Mouse (Mus musculus) limb, embryonic 14.5 days (tissue): ENCODE measurements around the gene Prkg2. TPM values are rescaled to one million over a fixed set of nuclear protein-coding genes. Genes with fewer than 3 reads are reported as not detected.
A peak's percentile ranks its signal among the peaks of the same experiment; 100 is the strongest.

Experiments used
- ATAC-seq: fragments of 200-750 bp; cut with Nextera tagmentation; 2 replicates; pipeline ENCODE4 v1.8.0; 2017; ENCODE audit warnings: low read depth, moderate number of reproducible peaks, moderate TSS enrichment; ENCODE audit not compliant: low FRiP score
- DNase-seq: peaks from one replicate; pipeline ENCODE4 v3.0.0-alpha.2; 2015; ENCODE audit warnings: low spot score
- H3K27ac ChIP-seq: fragments of 300-500 bp; sonication (generic); replicated peaks from 2 replicates; pipeline ENCODE4 v1.5.1; 2014; ENCODE audit warnings: low read depth, mild to moderate bottlenecking, low read length, moderate library complexity, mixed read lengths
- H3K27me3 ChIP-seq: fragments of 300-500 bp; sonication (generic); 2 replicates; pipeline ENCODE4 v1.6.1; 2014; ENCODE audit warnings: low read length, mixed read lengths; ENCODE audit not compliant: control insufficient read depth, insufficient read depth
- H3K36me3 ChIP-seq: fragments of 300-500 bp; sonication (generic); 2 replicates; pipeline ENCODE4 v1.6.1; 2014; ENCODE audit warnings: mild to moderate bottlenecking, low read length, moderate library complexity, mixed read lengths; ENCODE audit not compliant: control insufficient read depth, insufficient read depth
- H3K4me1 ChIP-seq: fragments of 300-500 bp; sonication (generic); 2 replicates; pipeline ENCODE4 v1.6.1; 2014; ENCODE audit warnings: antibody characterized with exemption, low read length, mixed read lengths; ENCODE audit not compliant: control insufficient read depth, insufficient read depth
- H3K4me2 ChIP-seq: fragments of 300-500 bp; sonication (generic); replicated peaks from 2 replicates; pipeline ENCODE4 v1.6.1; 2014; ENCODE audit warnings: low read depth, mild to moderate bottlenecking, low read length, moderate library complexity; ENCODE audit not compliant: severe bottlenecking
- H3K4me3 ChIP-seq: fragments of 300-500 bp; sonication (generic); replicated peaks from 2 replicates; pipeline ENCODE4 v1.5.1; 2014; ENCODE audit warnings: low read length
- H3K9ac ChIP-seq: fragments of 300-500 bp; sonication (generic); 2 replicates; pipeline ENCODE4 v1.6.1; 2014; ENCODE audit warnings: mild to moderate bottlenecking, low read depth, low read length, moderate library complexity; ENCODE audit not compliant: severe bottlenecking
- H3K9me3 ChIP-seq: fragments of 300-500 bp; sonication (generic); 2 replicates; pipeline ENCODE4 v1.6.1; 2016; ENCODE audit warnings: low read length; ENCODE audit not compliant: control insufficient read depth
- POLR2A ChIP-seq: fragments of 200-500 bp; IDR thresholded peaks from 2 replicates; pipeline ENCODE4 v1.8.0; 2012; ENCODE audit warnings: inconsistent platforms, mild to moderate bottlenecking, moderate library complexity, borderline replicate concordance; ENCODE audit not compliant: insufficient read depth, insufficient read length; ENCODE audit errors: extremely low read depth
- WGBS: fragments of 180-500 bp; shearing (Covaris S2); extraction: QIAGEN DNeasy Blood & Tissue Kit; methylation state at CpG from one replicate; pipeline ENCODE4 v1.1.7; 2014; 5-methylcytosine and 5-hydroxymethylcytosine counted together
- polyA plus RNA-seq, 2 experiments: library from polyadenylated mRNA; depleted of rRNA in 1 of 2; stranded (reverse) in 1 of 2; unstranded in 1 of 2; fragments of >200 nt; fragmentation: Nextera tagmentation in 1 of 2; extraction: Ambion mirVana in 1 of 2; gene quantifications; 2 replicates each; pipeline versions ENCODE4 v1.2.1 to v1.2.3; 2012 to 2014

Gene Prkg2
- polyA plus RNA-seq, 2 experiments, result 2.9 to 3.4 TPM

GRCm38 (mm10) chr5:98939116-98939515, 98.0 kb downstream of the Prkg2 start:
- TF ChIP-seq POLR2A, result no peak
- no peak overlapping the region for H3K27ac ChIP-seq
- no peaks in the 10 kb centered on the region for H3K36me3 ChIP-seq
- no peaks in the 10 kb centered on the region for H3K4me1 ChIP-seq
- no peak overlapping the region for H3K4me3 ChIP-seq
- WGBS, result 78% methylated on average over 9 of the region's 9 CpGs
- ATAC-seq, result no peak
- H3K9ac ChIP-seq, result no peak overlapping the region
- H3K27me3 ChIP-seq, result no peaks in the 10 kb centered on the region
- DNase-seq, result no peak
- no peak overlapping the region for H3K4me2 ChIP-seq
- H3K9me3 ChIP-seq, result no peaks in the 10 kb centered on the region

GRCm38 (mm10) chr5:98937879-98938278, 99.3 kb downstream of the Prkg2 start:
- Histone ChIP-seq H3K4me3 (no peak overlapping the region), H3K27ac (no peak overlapping the region), H3K9ac (no peak overlapping the region), H3K27me3 (no peaks in the 10 kb centered on the region), H3K4me1 (no peaks in the 10 kb centered on the region), H3K9me3 (no peaks in the 10 kb centered on the region), H3K36me3 (no peaks in the 10 kb centered on the region), H3K4me2 (no peak overlapping the region)
- WGBS, result 28% methylated on average over 4 of the region's 4 CpGs
- no peak for ATAC-seq
- TF ChIP-seq POLR2A, result no peak
- no peak for DNase-seq

- H3K4me3 ChIP-seq, result no peak overlapping the region
- DNase-seq, result no peak
- no peak overlapping the region for H3K4me2 ChIP-seq
- no peaks in the 10 kb centered on the region for H3K9me3 ChIP-seq
- no peaks in the 10 kb centered on the region for H3K27me3 ChIP-seq
- 16% methylated on average over 2 of the region's 2 CpGs for WGBS
- no peak overlapping the region for H3K9ac ChIP-seq
- no peak for TF ChIP-seq POLR2A
- H3K36me3 ChIP-seq, result no peaks in the 10 kb centered on the region
- no peak for ATAC-seq
- no peaks in the 10 kb centered on the region for H3K4me1 ChIP-seq
- H3K27ac ChIP-seq, result no peak overlapping the region
Observed at GRCm38 (mm10) chr5:98936650-98937049, 100.5 kb downstream of the Prkg2 start.

- WGBS, result 47% methylated on average over 8 of the region's 8 CpGs
- no peaks in the 10 kb centered on the region for H3K4me1 ChIP-seq
- no peak for TF ChIP-seq POLR2A
- no peak overlapping the region for H3K4me2 ChIP-seq
- no peak overlapping the region for H3K4me3 ChIP-seq
- H3K27ac ChIP-seq, result no peak overlapping the region
- H3K36me3 ChIP-seq, result no peaks in the 10 kb centered on the region
- no peaks in the 10 kb centered on the region for H3K27me3 ChIP-seq
- no peak overlapping the region for H3K9ac ChIP-seq
- no peaks in the 10 kb centered on the region for H3K9me3 ChIP-seq
- ATAC-seq (peak; percentile 85), DNase-seq (peak; percentile 51)
Observed at GRCm38 (mm10) chr5:98935930-98936329, 101.2 kb downstream of the Prkg2 start.

GRCm38 (mm10) chr5:98922921-98923320, 114.2 kb downstream of the Prkg2 start:
- ATAC-seq (no peak), DNase-seq (no peak)
- Histone ChIP-seq H3K4me1 (no peaks in the 10 kb centered on the region), H3K27me3 (no peaks in the 10 kb centered on the region), H3K27ac (no peak overlapping the region), H3K9me3 (no peaks in the 10 kb centered on the region), H3K36me3 (no peaks in the 10 kb centered on the region), H3K4me3 (no peak overlapping the region), H3K9ac (no peak overlapping the region), H3K4me2 (no peak overlapping the region)
- WGBS, result 81% methylated on average over 3 of the region's 3 CpGs
- TF ChIP-seq POLR2A, result no peak

- no peak for ATAC-seq
Observed at GRCm38 (mm10) chr5:98921608-98922007, 115.5 kb downstream of the Prkg2 start.

More at GRCm38 (mm10) chr5:98921608-98922007, 115.5 kb downstream of the Prkg2 start:
- no peak for TF ChIP-seq POLR2A
- Histone ChIP-seq H3K27ac (no peak overlapping the region), H3K9me3 (no peaks in the 10 kb centered on the region), H3K4me1 (no peaks in the 10 kb centered on the region), H3K9ac (no peak overlapping the region), H3K4me3 (no peak overlapping the region), H3K4me2 (no peak overlapping the region), H3K36me3 (no peaks in the 10 kb centered on the region), H3K27me3 (no peaks in the 10 kb centered on the region)
- no peak for DNase-seq
- WGBS, result 81% methylated on average over 1 of the region's 1 CpGs
